In the genomic region with DNA sequence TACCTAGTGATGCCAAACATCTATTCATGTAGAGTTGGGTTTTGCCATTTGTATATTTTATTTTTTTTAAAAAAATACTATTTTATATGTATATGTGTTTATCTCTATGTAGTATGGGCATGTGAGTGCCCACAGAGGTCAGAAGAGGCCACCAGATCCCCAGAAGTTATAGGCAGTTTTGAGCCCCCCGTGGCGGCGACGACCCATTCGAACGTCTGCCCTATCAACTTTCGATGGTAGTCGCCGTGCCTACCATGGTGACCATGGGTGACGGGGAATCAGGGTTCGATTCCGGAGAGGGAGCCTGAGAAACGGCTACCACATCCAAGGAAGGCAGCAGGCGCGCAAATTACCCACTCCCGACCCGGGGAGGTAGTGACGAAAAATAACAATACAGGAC, we compare ENCODE assay signal across 8 mouse cellular contexts.
DNase-seq lines count a peak whose midpoint lies in the region; ATAC-seq and TF ChIP-seq lines count a peak whose summit lies in the region.
"Not testable (repeated sequence)": the region's sequence is repeated elsewhere in the genome, so short reads cannot be mapped to it uniquely, and the experiment has no call there.

No protein-coding gene starts in this region.

- H3K27ac ChIP-seq in embryonic facial prominence, embryonic 14.5 days (replicated peaks; ENCODE audit: low read depth, low read length); heart, postnatal 0 days (ENCODE audit: low read depth): not testable (repeated sequence)

- H3K9me3 ChIP-seq in embryonic facial prominence, embryonic 14.5 days (ENCODE audit: control insufficient read depth, low read length); heart, postnatal 0 days (replicated peaks; ENCODE audit: control insufficient read depth, low read length): not testable (repeated sequence)

- H3K4me3 ChIP-seq in embryonic facial prominence, embryonic 14.5 days (ENCODE audit: low read depth, low read length); heart, postnatal 0 days (ENCODE audit: low read depth, low read length): not testable (repeated sequence)

- not testable (repeated sequence) for H3K4me2 ChIP-seq in embryonic facial prominence, embryonic 14.5 days (ENCODE audit: low read depth, low read length); heart, postnatal 0 days (ENCODE audit: low read depth, low read length)

- not testable (repeated sequence) for TF ChIP-seq CTCF in brain, embryonic 14.5 days (IDR thresholded peaks at IDR 0.05; ENCODE audit: borderline replicate concordance, extremely low read depth, insufficient read depth, insufficient read length); heart, postnatal 0 days (IDR thresholded peaks at IDR 0.05; ENCODE audit: low read depth)

- not testable (repeated sequence) for ATAC-seq in embryonic facial prominence, embryonic 14.5 days (ENCODE audit: low read depth); heart, postnatal 0 days (ENCODE audit: insufficient read depth, low read depth)

- TF ChIP-seq POLR2A in brain, embryonic 14.5 days (IDR thresholded peaks at IDR 0.05; ENCODE audit: borderline replicate concordance, extremely low read depth, insufficient read depth, insufficient read length, poor library complexity, severe bottlenecking) = not testable (repeated sequence)

- not testable (repeated sequence) for H3K9ac ChIP-seq in embryonic facial prominence, embryonic 14.5 days (ENCODE audit: low read depth, low read length); heart, postnatal 0 days (replicated peaks; ENCODE audit: low read depth, low read length)

- DNase-seq in ES-CJ7 (ENCODE audit: low read depth, low spot score) = peak; percentile 36
- DNase-seq in brain, embryonic 14.5 days (ENCODE audit: low read depth) = peak; percentile 41
- DNase-seq in embryonic facial prominence, embryonic 14.5 days (ENCODE audit: low spot score) = peak; percentile 26
- DNase-seq in heart, postnatal 0 days (ENCODE audit: low spot score) = peak; percentile 35
- DNase-seq in layer of hippocampus, postnatal 10 days (ENCODE audit: low spot score in 2 of 2) = peak; percentile 57 to 66
- peak; percentile 71 for DNase-seq in lung, postnatal 10 days
- peak; percentile 26 to 79 for DNase-seq in right cerebral cortex, postnatal 10 days (ENCODE audit: low spot score in 2 of 2)
- DNase-seq in thymus, postnatal 25 days = peak; percentile 67

- H3K4me1 ChIP-seq in embryonic facial prominence, embryonic 14.5 days (ENCODE audit: control insufficient read depth, insufficient read depth, low read length); heart, postnatal 0 days (ENCODE audit: control insufficient read depth, insufficient read depth): not testable (repeated sequence)

- TF ChIP-seq EP300 in heart, postnatal 0 days (IDR thresholded peaks at IDR 0.05; ENCODE audit: low read depth) = not testable (repeated sequence)

- not testable (repeated sequence) for H3K27me3 ChIP-seq in embryonic facial prominence, embryonic 14.5 days (replicated peaks; ENCODE audit: control insufficient read depth, insufficient read depth, low read length); heart, postnatal 0 days (ENCODE audit: control insufficient read depth, insufficient read depth, low read length)

- H3K36me3 ChIP-seq in embryonic facial prominence, embryonic 14.5 days (ENCODE audit: control insufficient read depth, insufficient read depth, low read length); heart, postnatal 0 days (replicated peaks; ENCODE audit: control insufficient read depth, insufficient read depth, low read length): not testable (repeated sequence)

- 89% methylated on average over 18 of the region's 18 CpGs for WGBS in embryonic facial prominence, embryonic 14.5 days
- 79% methylated on average over 18 of the region's 18 CpGs for WGBS in heart, postnatal 0 days
